Mouse (Mus musculus) kidney, embryonic 16.5 days (tissue): ENCODE data around the gene Lrrn4cl. TPM values are rescaled to one million over a fixed set of nuclear protein-coding genes. Genes with fewer than 3 reads are reported as not detected.

Experiments
- ATAC-seq: fragments of 200-750 bp; cut with Nextera tagmentation; 2 replicates; pipeline ENCODE4 v1.8.0; 2017; ENCODE audit warnings: moderate TSS enrichment; ENCODE audit not compliant: low FRiP score, low TSS enrichment
- H3K27ac ChIP-seq: fragments of 300-500 bp; sonication (generic); 2 replicates; pipeline ENCODE4 v1.5.1; 2014; ENCODE audit warnings: low read length
- H3K27me3 ChIP-seq: fragments of 300-500 bp; sonication (generic); 2 replicates; pipeline ENCODE4 v1.6.1; 2014; ENCODE audit warnings: low read length, control low read depth, mixed read lengths; ENCODE audit not compliant: insufficient read depth
- H3K36me3 ChIP-seq: fragments of 300-500 bp; sonication (generic); 2 replicates; pipeline ENCODE4 v1.6.1; 2014; ENCODE audit warnings: low read length, control low read depth, mixed read lengths; ENCODE audit not compliant: insufficient read depth
- H3K4me1 ChIP-seq: fragments of 300-500 bp; sonication (generic); 2 replicates; pipeline ENCODE4 v1.6.1; 2014; ENCODE audit warnings: low read length, control low read depth, mixed read lengths; ENCODE audit not compliant: insufficient read depth
- H3K4me2 ChIP-seq: fragments of 300-500 bp; sonication (generic); replicated peaks from 2 replicates; pipeline ENCODE4 v1.6.1; 2014; ENCODE audit warnings: low read depth, low read length
- H3K4me3 ChIP-seq: fragments of 300-500 bp; sonication (generic); 2 replicates; pipeline ENCODE4 v1.5.1; 2014; ENCODE audit warnings: mild to moderate bottlenecking, low read length
- H3K9ac ChIP-seq: fragments of 300-500 bp; sonication (generic); replicated peaks from 2 replicates; pipeline ENCODE4 v1.6.1; 2014; ENCODE audit warnings: low read length
- H3K9me3 ChIP-seq: fragments of 300-500 bp; sonication (generic); 2 replicates; pipeline ENCODE4 v1.6.1; 2016; ENCODE audit warnings: low read length, control low read depth
- WGBS: fragments of 180-500 bp; shearing (Covaris S2); extraction: QIAGEN DNeasy Blood & Tissue Kit; methylation state at CpG from one replicate; pipeline ENCODE4 v1.1.7; 2014; 5-methylcytosine and 5-hydroxymethylcytosine counted together
- polyA plus RNA-seq: library from polyadenylated mRNA; unstranded; fragments of >200 nt; fragmentation: Nextera tagmentation; extraction: Ambion mirVana; gene quantifications from 2 replicates; pipeline ENCODE4 v1.2.1, GENCODE M21; 2015

The Lrrn4cl gene
- polyA plus RNA-seq, 1 experiment from 2014 or later: 0.75 TPM

DNA sequence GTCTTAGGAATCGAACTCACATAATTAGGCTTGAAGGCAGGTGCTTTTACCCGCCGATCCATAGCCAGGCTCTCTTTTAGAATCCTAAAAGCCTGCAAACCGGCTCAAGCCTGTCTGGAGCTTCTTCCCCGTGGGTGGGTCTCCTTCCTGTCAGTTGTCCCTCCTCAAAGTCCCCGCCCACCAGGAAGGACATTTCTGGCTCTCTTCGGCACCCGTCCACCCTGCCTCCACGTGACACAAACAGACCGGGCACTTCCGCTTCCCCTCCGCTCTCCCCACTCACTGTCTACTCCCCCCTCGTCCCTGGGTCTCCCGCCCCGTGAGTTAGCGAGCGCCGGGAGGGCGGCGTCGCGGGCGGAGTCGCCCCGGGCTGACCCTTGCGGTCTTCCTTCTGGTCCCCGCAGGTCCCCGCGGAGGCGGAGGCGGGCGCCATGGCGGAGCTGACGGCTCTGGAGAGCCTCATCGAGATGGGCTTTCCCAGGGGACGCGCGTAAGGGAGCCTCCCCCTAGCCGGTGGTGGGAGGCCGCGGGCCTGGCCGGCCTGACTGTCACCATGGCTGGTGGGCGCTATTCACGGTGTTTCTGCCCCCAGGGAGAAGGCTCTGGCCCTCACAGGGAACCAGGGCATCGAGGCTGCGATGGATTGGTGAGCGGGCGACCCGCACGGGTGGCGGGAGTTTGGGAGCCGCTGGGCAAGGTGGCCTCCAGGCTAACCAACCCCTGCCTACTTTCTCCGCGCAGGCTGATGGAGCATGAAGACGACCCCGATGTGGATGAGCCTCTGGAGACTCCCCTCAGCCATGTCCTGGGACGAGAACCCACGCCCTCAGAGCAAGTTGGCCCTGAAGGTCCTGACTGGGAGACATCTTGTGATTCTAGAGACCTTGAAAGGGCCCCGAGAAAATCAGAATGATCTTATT is 21.0 kb downstream of the Lrrn4cl start, which contains the start of gene Ubxn1:
Gene Ubxn1 (plus strand): TSS at position 230 of the 920 bp plus-strand sequence.
- Histone ChIP-seq H3K4me1 (peaks cover 10% of the 10 kb centered on the region), H3K4me2 (peak within 1 kb of the TSS; percentile 90), H3K9me3 (no peaks in the 10 kb centered on the region), H3K4me3 (peak within 1 kb of the TSS; percentile 99), H3K27me3 (no peaks in the 10 kb centered on the region), H3K36me3 (peaks cover 31% of the 10 kb centered on the region), H3K27ac (peak within 1 kb of the TSS; percentile 89), H3K9ac (peak within 1 kb of the TSS; percentile 99)
- WGBS: under 1% methylated on average over 59 of the region's 59 CpGs
- ATAC-seq: peak; percentile 96

DNA sequence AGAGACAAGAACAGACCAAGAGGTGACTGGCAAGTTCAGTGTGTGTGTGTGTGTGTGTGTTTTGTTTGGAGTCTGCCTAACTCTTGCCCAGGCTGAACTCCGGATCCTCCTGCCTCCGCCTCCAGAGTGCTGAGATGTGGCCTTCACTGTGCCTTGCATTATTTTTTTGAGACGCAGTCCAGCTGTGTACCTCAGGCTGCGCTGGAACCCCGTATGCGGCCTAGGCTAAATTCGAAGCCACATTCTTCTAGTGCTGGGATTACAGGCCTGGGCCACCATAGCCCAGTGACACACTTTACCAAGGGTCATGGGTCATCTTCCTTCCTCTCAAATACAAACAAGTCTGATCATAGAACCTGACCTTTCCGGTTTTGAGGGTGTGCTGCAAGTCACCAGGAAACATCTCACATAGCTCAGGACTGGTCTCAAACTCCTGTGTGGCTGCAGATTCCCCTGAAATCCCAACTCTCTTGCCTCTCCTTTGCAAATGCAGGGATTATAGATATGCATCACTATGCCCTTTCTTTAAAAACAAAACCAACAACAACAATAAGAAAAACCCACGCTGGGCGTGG is 21.8 kb downstream of the Lrrn4cl start:
- Histone ChIP-seq H3K4me3 (peak overlapping the region; percentile 99), H3K27ac (peak overlapping the region; percentile 89)
- WGBS: 64% methylated on average over 10 of the region's 10 CpGs

DNA sequence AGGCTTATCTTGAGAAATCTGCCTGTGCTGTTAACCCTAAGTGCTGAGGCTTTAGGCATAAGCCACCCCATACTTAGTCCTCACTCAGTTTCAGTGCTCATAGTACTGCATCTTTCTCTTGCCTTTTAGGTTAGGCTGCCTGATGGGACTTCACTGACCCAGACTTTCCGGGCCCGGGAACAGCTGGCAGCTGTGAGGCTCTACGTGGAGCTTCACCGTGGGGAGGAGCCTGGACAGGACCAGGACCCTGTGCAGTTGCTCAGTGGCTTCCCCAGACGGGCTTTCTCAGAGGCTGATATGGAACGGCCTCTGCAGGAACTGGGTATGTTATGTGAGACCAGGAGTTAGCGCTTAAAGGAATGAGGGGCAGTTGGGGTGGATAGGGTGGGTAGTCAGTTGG is 24.5 kb downstream of the Lrrn4cl start:
- H3K4me3 ChIP-seq: no peak overlapping the region
- no peaks in the 10 kb centered on the region for H3K27me3 ChIP-seq
- ATAC-seq: no peak
- H3K4me1 ChIP-seq: peaks cover 17% of the 10 kb centered on the region
- H3K9ac ChIP-seq: no peak overlapping the region
- no peaks in the 10 kb centered on the region for H3K9me3 ChIP-seq
- H3K4me2 ChIP-seq: no peak overlapping the region
- 93% methylated on average over 7 of the region's 7 CpGs for WGBS
- H3K27ac ChIP-seq: no peak overlapping the region
- peaks cover 45% of the 10 kb centered on the region for H3K36me3 ChIP-seq

More for the DNA sequence above, 21.8 kb downstream of the Lrrn4cl start:
- peak overlapping the region; percentile 90 for H3K4me2 ChIP-seq
- H3K9ac ChIP-seq: peak overlapping the region; percentile 99
- H3K27me3 ChIP-seq: no peaks in the 10 kb centered on the region
- no peak for ATAC-seq
- H3K4me1 ChIP-seq: peaks cover 10% of the 10 kb centered on the region
- H3K36me3 ChIP-seq: peaks cover 35% of the 10 kb centered on the region
- no peaks in the 10 kb centered on the region for H3K9me3 ChIP-seq

DNA sequence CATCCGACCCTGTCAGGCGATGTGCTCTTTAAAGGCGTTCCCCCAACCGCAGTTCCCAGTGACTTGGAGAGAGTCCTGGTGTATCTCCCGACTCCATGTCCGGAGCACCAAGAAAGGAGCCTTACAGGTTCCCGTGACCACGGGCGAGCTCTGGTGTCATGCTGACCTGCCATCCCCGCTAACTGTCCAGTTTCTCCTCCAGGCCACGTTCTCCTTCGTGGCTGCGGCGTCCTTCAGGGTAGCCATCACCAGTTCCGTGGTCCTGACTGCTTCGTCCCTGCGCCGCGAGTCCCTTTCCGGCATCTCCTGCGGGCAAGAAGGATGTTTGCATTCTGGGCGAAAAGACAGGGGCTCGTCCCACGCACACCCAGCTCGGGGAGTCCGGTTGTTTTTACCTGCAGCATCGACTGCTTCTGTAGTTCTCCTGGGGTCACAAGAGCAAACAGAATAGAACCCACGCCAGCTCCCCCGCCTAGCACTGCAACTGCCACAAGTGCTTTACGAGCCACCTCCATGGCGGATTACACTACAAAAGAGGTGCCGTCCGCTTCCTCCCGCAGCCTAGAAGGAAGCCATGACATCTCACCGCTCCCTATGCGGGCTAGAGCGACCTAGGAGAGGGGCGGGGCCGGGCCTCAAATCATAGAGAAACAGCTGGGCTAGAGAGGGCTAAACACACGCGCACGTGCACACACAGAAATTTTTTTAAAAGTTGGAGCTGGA is 29.9 kb downstream of the Lrrn4cl start, which contains the start of gene Uqcc3:
Gene Uqcc3 (minus strand): TSS at position 613 of the 723 bp plus-strand sequence.
- Histone ChIP-seq H3K36me3 (peaks cover 23% of the 10 kb centered on the region), H3K4me3 (peak within 1 kb of the TSS; percentile 92), H3K27me3 (no peaks in the 10 kb centered on the region), H3K9me3 (no peaks in the 10 kb centered on the region), H3K9ac (peak within 1 kb of the TSS; percentile 92), H3K4me1 (peaks cover 10% of the 10 kb centered on the region), H3K27ac (peak within 1 kb of the TSS; percentile 87), H3K4me2 (peak within 1 kb of the TSS; percentile 83)
- ATAC-seq: peak; percentile 98
- WGBS: under 1% methylated on average over 42 of the region's 42 CpGs

DNA sequence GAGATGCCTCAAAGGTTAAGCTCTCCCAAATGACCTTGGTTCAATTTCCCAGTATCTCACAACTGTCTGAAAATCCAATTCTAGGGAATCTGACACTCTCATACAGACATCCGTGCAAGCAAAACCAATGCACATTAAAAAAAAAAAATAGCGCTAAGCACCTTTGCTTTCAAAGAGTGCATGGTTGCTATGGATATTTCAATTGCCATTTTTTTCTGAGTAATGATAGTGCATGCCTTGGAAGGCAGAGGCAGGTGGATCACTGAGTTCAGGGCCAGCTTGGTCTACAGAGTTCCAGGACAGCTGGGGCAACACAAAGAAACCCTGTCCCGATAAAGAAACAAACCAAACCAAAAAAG is 30.4 kb downstream of the Lrrn4cl start:
- Histone ChIP-seq H3K4me3 (peak overlapping the region; percentile 92), H3K4me2 (peak overlapping the region; percentile 83), H3K4me1 (peaks cover 10% of the 10 kb centered on the region), H3K27me3 (no peaks in the 10 kb centered on the region), H3K9ac (peak overlapping the region; percentile 92), H3K9me3 (no peaks in the 10 kb centered on the region), H3K27ac (no peak overlapping the region), H3K36me3 (peaks cover 18% of the 10 kb centered on the region)
- WGBS: 19% methylated on average over 3 of the region's 3 CpGs
- 0 out of 2 replicates have a peak, but pooled peaks have one; percentile 19 for ATAC-seq

DNA sequence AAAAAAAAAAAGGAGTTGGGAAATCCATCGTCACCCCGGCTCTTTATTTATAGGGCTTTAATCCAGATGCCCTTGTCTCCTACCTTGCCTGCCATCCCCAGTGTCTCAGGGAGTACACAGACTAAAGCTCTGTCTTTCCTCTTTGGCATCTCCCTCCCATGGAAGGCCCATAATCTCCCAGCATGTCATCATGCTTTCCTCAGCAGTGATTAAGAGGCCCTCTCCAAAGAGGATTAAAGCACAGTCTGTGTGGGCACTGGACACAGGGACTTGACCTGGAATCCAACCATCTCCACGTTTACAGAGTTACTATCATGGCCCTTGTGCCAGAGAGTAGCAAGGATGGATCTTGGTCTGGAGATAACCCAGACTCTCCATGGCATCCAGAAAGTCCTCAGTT is 33.0 kb downstream of the Lrrn4cl start, which contains the start of the genes Lbhd1 and Gm49403:
Gene Lbhd1 (plus strand): TSS at position 117 of the 400 bp plus-strand sequence.
Gene Gm49403 (plus strand): TSS at position 315 of the 400 bp plus-strand sequence.
- no peak within 1 kb of the TSS for H3K27ac ChIP-seq
- no peak within 1 kb of the TSS for H3K4me2 ChIP-seq
- H3K9ac ChIP-seq: no peak within 1 kb of the TSS
- H3K27me3 ChIP-seq: no peaks in the 10 kb centered on the region
- ATAC-seq: no peak
- H3K4me3 ChIP-seq: no peak within 1 kb of the TSS
- H3K9me3 ChIP-seq: no peaks in the 10 kb centered on the region
- H3K4me1 ChIP-seq: peaks cover 18% of the 10 kb centered on the region
- no peaks in the 10 kb centered on the region for H3K36me3 ChIP-seq
- WGBS: 87% methylated on average over 3 of the region's 3 CpGs

DNA sequence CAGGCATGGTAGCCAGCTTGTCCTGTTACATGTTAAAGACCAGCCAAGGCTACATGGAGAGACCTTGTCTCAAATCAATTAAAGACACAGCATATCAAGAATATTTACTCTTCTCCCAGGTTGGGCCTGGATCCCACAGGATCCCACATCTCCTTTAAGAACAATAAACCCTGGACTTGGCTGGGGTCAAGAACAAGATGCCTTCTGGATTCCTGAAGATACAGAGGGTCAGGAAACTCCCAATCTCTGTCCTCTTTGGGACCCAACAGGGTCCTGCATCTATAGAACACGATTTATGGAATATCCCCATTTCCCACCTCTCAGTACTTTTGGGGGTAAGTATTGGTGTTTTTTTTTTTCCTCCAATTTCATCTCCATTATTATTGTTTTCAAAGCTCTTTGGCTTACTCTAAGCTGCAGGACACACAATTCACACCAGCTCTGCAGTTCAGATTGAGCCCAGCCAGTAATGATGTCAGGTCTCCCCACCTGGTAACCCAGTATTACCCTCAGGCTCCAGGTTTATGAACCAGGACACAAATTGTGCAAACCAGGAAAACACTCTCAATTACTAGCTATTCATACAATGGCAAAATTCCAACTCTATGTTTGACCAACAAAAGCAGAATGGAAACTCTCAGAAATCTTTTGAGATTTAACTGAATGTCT is 36.5 kb downstream of the Lrrn4cl start:
- H3K27me3 ChIP-seq: no peaks in the 10 kb centered on the region
- H3K27ac ChIP-seq: peak overlapping the region; percentile 86
- no peaks in the 10 kb centered on the region for H3K9me3 ChIP-seq
- H3K4me3 ChIP-seq: peak overlapping the region; percentile 81; the same call in 1 of the 2 replicates
- ATAC-seq: no peak
- 54% methylated on average over 1 of the region's 1 CpGs for WGBS
- peaks cover 17% of the 10 kb centered on the region for H3K4me1 ChIP-seq
- peak overlapping the region; percentile 92 for H3K9ac ChIP-seq
- peaks cover 13% of the 10 kb centered on the region; the same call in 1 of the 2 replicates for H3K36me3 ChIP-seq
- H3K4me2 ChIP-seq: peak overlapping the region; percentile 88

DNA sequence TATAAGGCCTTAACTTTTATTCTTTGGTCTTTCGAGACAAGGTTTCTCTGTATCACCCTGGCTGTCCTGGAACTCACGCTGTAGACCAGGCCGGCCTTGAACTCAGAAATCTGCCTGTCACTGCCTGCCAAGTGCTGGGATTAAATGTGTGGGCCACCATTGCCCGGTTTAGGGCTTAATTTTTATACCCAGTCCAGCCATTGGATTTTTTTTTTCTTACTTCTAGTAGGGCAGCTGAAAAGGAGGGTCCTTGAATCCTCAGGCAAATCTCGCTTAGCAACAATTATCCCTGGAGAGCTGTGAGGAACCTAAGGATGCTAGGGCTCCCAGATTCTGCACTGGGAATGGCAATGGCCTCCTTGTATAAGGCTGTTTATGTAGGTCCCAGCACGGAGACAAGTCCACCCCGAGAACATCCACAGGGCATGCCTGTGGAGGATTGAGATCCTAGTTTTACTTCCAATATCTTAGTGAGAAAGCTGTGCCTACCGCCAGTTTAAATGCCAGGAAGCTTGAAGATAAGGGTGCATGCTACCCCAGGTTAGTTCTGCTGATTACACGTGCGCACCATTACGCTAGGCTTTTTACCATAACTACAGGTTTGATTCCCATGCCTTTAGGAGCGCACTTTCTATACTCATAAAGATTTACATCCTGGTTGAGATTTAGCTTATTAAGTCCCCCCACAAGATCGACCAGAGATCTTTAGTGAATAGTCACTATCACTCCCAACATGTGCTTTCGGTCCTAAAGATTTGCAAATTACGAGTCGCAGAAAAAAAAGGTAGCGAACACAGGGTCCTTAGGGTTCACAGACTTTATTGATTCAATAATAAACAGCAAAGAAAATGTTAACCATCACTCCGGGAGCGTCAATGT is 37.3 kb downstream of the Lrrn4cl start:
- no peaks in the 10 kb centered on the region for H3K27me3 ChIP-seq
- peak overlapping the region; percentile 88 for H3K4me2 ChIP-seq
- H3K36me3 ChIP-seq: peaks cover 13% of the 10 kb centered on the region; the same call in 1 of the 2 replicates
- no peak for ATAC-seq
- peaks cover 17% of the 10 kb centered on the region for H3K4me1 ChIP-seq
- H3K9ac ChIP-seq: peak overlapping the region; percentile 92
- peak overlapping the region; percentile 81 for H3K4me3 ChIP-seq
- peak overlapping the region; percentile 86 for H3K27ac ChIP-seq
- H3K9me3 ChIP-seq: no peaks in the 10 kb centered on the region
- 15% methylated on average over 19 of the region's 19 CpGs for WGBS
